Mouse (Mus musculus) neural tube, embryonic 15.5 days (tissue): Measurements from ENCODE around the gene Blvrb. TPM values are rescaled to one million over a fixed set of nuclear protein-coding genes. Genes with fewer than 3 reads are reported as not detected.

Experiments
- ATAC-seq: fragments of 200-750 bp; cut with Nextera tagmentation; 2 replicates; pipeline ENCODE4 v1.8.0; 2017; ENCODE audit warnings: mild to moderate bottlenecking, moderate TSS enrichment, moderate library complexity; ENCODE audit not compliant: low FRiP score
- H3K27ac ChIP-seq: fragments of 300-500 bp; sonication (generic); replicated peaks from 2 replicates; pipeline ENCODE4 v1.5.1; 2015; ENCODE audit warnings: mild to moderate bottlenecking, inconsistent platforms
- H3K27me3 ChIP-seq: fragments of 300-500 bp; sonication (generic); replicated peaks from 2 replicates; pipeline ENCODE4 v1.6.1; 2015; ENCODE audit warnings: inconsistent platforms
- H3K36me3 ChIP-seq: fragments of 300-500 bp; sonication (generic); 2 replicates; pipeline ENCODE4 v1.6.1; 2015; ENCODE audit warnings: inconsistent platforms
- H3K4me1 ChIP-seq: fragments of 300-500 bp; sonication (generic); 2 replicates; pipeline ENCODE4 v1.6.1; 2015; ENCODE audit warnings: inconsistent platforms
- H3K4me2 ChIP-seq: fragments of 300-500 bp; sonication (generic); 2 replicates; pipeline ENCODE4 v1.6.1; 2015; ENCODE audit warnings: inconsistent platforms, mild to moderate bottlenecking, moderate library complexity
- H3K4me3 ChIP-seq: fragments of 300-500 bp; sonication (generic); replicated peaks from 2 replicates; pipeline ENCODE4 v1.5.1; 2015; ENCODE audit warnings: mild to moderate bottlenecking, inconsistent platforms
- H3K9ac ChIP-seq: fragments of 300-500 bp; sonication (generic); replicated peaks from 2 replicates; pipeline ENCODE4 v1.6.1; 2015; ENCODE audit warnings: mild to moderate bottlenecking, inconsistent platforms
- H3K9me3 ChIP-seq: fragments of 300-500 bp; sonication (generic); replicated peaks from 2 replicates; pipeline ENCODE4 v1.6.1; 2016; ENCODE audit warnings: inconsistent platforms
- WGBS: fragments of 180-500 bp; shearing (Covaris S2); methylation state at CpG from one replicate; pipeline ENCODE4 v1.1.7; 2015; ENCODE audit warnings: mixed read lengths; 5-methylcytosine and 5-hydroxymethylcytosine counted together
- polyA plus RNA-seq: library from polyadenylated mRNA; unstranded; fragments of >200 nt; fragmentation: Nextera tagmentation; extraction: Ambion mirVana; gene quantifications from 2 replicates; pipeline ENCODE4 v1.2.1, GENCODE M21; 2015

Blvrb gene
- polyA plus RNA-seq: 24.5 and 26.1 TPM in 2 replicates

DNA sequence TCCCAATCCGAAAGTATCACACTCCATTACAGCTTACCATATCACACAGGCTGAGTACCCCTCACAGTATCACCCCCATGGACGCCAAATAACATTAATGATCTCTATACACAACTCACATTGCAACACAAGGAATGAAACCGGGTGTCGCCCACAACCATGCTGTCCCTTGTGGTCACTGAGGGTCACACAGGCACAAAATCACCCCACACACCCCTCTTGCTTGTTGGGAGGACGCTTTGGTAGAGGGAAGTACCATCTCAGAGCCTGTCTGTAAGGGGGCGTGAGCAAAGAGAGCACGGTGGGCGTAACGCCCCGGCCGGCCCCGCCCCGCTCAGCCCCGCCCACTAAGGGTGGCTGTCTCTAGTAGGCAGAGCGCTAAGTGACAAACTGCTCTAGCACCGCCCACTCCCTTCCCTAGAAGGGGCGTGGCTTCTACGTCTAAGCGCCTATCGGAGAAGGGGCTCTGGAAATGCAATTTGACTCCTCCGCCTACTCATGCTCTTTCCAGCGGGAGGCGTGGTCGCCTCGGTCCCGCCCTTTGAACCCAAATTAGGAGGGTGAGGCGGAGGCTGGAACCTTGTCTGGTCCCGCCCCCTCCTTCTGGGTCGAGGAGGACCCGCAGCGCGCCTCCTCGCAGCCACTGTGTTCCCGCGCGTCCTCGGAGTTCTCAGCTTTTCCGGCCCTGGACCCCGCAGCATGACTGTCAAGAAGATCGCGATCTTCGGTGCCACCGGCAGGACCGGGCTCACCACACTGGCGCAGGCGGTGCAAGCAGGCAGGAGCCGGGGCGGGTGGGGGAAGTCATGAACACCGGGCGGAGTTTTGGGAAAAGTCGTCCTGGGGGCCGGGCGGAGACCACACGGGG is at the start of gene Blvrb, which contains the start of gene Sptbn4:
Gene Blvrb (plus strand): TSS at position 560 of the 868 bp plus-strand sequence.
Gene Sptbn4 (minus strand): TSS at position 268 of the 868 bp plus-strand sequence.
- H3K27me3 ChIP-seq: 0 out of 2 replicates have a peak, but pooled peaks cover 12% of the 10 kb centered on the region
- H3K4me2 ChIP-seq: peak within 1 kb of the TSS; percentile 96
- no peaks in the 10 kb centered on the region for H3K9me3 ChIP-seq
- WGBS: under 1% methylated on average over 54 of the region's 54 CpGs
- ATAC-seq: peak; percentile 95
- H3K27ac ChIP-seq: peak within 1 kb of the TSS; percentile 79
- H3K4me3 ChIP-seq: peak within 1 kb of the TSS; percentile 55
- peaks cover 29% of the 10 kb centered on the region for H3K4me1 ChIP-seq
- peak within 1 kb of the TSS; percentile 67 for H3K9ac ChIP-seq
- H3K36me3 ChIP-seq: no peaks in the 10 kb centered on the region

DNA sequence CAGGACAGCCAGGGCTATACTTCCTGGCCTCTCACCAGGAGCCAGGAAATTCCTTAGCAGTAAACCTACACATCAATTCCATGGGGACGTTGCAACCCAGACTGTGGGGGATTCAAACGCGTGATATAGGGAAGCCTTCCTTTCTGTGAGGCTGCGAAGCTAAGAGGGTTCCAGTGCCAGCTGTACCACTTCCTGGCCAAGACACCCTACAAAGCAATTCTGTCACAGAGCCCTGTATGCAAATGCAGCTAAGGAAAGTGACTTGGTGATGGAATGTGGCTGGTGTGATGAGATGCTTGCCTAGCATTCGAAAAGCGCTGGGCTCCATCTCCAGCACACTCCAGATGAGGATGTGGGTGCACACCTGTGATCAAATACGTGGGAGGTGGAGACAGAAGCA is 47.2 kb upstream of the Blvrb start:
- no peaks in the 10 kb centered on the region for H3K9me3 ChIP-seq
- no peak overlapping the region for H3K27ac ChIP-seq
- no peak overlapping the region for H3K4me2 ChIP-seq
- H3K27me3 ChIP-seq: peaks cover 86% of the 10 kb centered on the region
- no peak overlapping the region for H3K4me3 ChIP-seq
- 78% methylated on average over 7 of the region's 7 CpGs for WGBS
- peaks cover 9% of the 10 kb centered on the region; the same call in 1 of the 2 replicates for H3K36me3 ChIP-seq
- peaks cover 22% of the 10 kb centered on the region for H3K4me1 ChIP-seq
- H3K9ac ChIP-seq: no peak overlapping the region
- no peak for ATAC-seq

DNA sequence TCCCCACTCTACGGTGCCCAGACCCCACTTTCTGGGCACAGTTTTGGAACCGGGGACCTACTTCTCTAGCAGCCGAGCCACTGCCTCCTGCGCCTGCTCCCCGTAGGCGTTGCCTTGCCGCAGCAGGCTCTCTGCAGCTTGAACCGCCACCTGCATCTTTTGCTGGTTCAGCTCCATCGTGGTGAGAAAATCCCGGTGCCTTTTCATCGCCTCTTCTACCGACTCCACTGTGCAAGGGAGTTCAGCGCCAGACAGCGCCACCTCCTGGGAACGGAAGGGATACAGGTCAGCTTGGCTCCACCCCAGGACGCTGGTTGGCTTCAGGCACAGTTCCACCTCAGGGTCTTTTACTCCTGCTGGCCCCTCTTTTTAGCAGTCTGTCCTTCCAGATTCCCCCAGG is 45.1 kb upstream of the Blvrb start:
- H3K9ac ChIP-seq: no peak overlapping the region
- ATAC-seq: 0 out of 2 replicates have a peak, but pooled peaks have one; percentile 33
- peaks cover 7% of the 10 kb centered on the region for H3K4me1 ChIP-seq
- 11% methylated on average over 16 of the region's 16 CpGs for WGBS
- no peak overlapping the region for H3K27ac ChIP-seq
- 0 out of 2 replicates have a peak, but pooled peaks cover 3% of the 10 kb centered on the region for H3K9me3 ChIP-seq
- H3K4me3 ChIP-seq: no peak overlapping the region
- H3K36me3 ChIP-seq: peaks cover 16% of the 10 kb centered on the region; the same call in 1 of the 2 replicates
- H3K4me2 ChIP-seq: no peak overlapping the region
- H3K27me3 ChIP-seq: peaks cover 91% of the 10 kb centered on the region

DNA sequence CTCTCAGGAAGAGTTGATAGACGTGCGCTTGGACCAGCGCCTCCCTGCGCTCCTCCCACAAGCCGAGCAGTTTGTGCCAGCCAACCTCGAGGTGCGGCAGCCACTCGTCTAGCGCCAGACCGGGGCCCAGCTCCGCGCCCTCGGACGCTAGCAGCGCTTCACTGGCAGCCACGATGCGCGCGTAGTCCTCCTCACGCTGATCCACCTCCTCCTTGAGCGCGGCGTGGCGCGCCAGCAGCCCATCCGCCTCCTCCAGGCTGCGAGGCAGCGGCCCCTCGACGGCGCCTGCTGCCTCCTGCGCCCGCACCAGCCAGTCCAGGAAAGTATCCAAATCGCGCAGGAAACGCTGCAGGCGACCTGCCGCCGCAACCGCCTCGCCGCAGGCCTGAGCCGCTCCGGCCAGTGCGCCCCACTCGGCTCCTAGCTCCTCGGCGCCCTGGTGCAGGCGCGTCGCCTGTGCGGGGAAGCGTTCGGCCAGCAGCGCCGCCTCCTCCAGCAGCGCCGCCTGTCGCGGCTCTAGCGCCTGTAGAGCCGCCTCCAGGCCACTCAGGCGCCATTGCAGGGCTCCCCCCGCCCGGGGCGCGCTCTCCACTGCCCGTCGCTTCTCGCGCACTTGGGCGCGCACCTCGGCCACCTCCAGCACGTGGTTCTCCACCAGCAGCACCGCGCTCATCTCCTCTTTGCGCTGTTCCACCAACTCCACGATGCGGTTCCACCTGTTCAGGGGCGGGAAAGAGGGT is 43.4 kb upstream of the Blvrb start:
- Histone ChIP-seq H3K27me3 (peaks cover 94% of the 10 kb centered on the region), H3K4me1 (peaks cover 20% of the 10 kb centered on the region), H3K9ac (no peak overlapping the region), H3K27ac (no peak overlapping the region), H3K4me3 (peak overlapping the region; percentile 12; the same call in 1 of the 2 replicates), H3K9me3 (0 out of 2 replicates have a peak, but pooled peaks cover 3% of the 10 kb centered on the region), H3K4me2 (peak overlapping the region; percentile 29), H3K36me3 (peaks cover 15% of the 10 kb centered on the region; the same call in 1 of the 2 replicates)
- no peak for ATAC-seq
- 8% methylated on average over 80 of the region's 81 CpGs for WGBS

DNA sequence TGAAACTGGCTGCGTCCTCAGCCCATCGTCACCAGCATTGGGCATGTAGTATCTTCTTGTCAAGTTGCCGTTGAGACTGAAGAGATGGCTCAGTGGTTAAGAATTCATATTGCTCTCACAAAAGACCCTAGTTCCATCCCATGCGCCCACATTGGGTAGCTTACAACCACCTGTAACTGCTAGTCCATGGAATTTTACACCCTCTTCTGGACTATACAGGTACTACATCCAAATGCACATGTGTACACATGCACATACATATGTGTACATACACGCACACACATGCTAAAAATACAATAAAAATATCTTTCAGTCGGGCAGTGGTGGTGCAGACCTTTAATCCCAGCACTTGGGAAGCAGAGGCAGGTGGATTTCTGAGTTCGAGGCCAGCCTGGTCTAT is 41.3 kb upstream of the Blvrb start:
- Histone ChIP-seq H3K27me3 (peaks cover 95% of the 10 kb centered on the region), H3K36me3 (peaks cover 9% of the 10 kb centered on the region; the same call in 1 of the 2 replicates), H3K9me3 (0 out of 2 replicates have a peak, but pooled peaks cover 3% of the 10 kb centered on the region), H3K4me1 (peaks cover 20% of the 10 kb centered on the region), H3K9ac (no peak overlapping the region), H3K27ac (no peak overlapping the region), H3K4me2 (no peak overlapping the region), H3K4me3 (no peak overlapping the region)
- 81% methylated on average over 7 of the region's 7 CpGs for WGBS
- ATAC-seq: no peak

DNA sequence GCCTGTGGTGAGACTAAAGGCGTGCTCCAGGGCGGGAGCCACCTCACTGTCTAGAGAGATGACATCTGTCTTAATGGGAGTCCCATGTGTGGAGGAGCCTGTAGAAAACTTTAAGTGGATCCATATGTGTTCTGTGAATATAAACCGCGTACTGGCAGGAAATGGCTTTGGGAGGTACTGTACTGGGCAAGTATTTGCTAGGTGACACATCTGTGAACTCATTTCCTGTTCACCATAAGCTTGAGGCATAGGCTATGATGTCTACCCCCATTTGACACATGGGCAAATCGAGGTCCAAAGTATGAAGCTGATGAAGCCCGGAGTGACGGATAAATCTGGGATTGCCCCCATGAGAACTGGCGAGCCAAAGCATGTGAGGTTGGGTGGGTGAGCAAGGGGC is 40.0 kb upstream of the Blvrb start:
- Histone ChIP-seq H3K4me3 (peak overlapping the region; percentile 41), H3K9ac (no peak overlapping the region), H3K27ac (no peak overlapping the region), H3K9me3 (0 out of 2 replicates have a peak, but pooled peaks cover 3% of the 10 kb centered on the region), H3K4me1 (peaks cover 20% of the 10 kb centered on the region), H3K36me3 (peaks cover 13% of the 10 kb centered on the region; the same call in 1 of the 2 replicates), H3K27me3 (peaks cover 82% of the 10 kb centered on the region), H3K4me2 (peak overlapping the region; percentile 65)
- no peak for ATAC-seq
- WGBS: 63% methylated on average over 8 of the region's 8 CpGs

DNA sequence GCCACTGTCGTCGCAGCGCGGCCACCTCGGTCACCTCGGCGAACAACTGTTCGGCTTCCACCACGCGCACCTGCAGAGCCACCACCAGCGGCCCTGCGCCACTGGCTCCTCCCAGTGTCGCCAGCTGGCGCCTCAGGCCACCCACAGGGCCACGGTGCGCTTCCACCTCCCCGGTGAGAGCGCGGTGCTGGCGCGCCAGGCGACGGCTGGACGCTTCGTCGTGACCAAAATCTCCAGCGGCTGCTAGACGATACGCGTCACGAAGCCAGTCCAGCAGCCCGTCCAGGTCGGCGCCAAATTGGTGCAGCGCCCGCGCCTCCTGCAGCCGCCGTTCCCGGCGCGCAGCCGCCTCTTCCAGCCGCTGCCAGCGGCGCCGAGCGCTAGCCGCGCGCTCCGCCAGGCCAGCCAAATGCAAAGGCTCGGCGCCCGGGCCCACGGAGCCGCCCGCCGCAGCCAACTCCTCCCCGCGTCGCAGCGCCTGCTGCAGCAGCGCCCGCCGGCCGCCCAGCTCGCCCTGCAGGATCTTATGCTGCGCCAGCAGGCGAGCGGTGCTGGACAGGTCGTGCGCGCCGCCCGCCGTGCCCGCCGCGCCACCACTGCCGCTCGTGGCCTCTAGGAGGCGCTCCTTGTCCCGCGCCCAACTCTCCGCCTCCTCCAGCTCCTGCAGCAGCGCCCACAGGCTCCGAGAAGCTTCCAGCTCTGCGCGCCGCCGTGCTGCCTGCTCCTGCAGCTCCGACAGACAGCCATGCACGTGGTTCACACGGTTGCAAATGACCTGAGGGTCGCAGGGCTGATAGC is 39.2 kb upstream of the Blvrb start:
- peak; percentile 58; the same call in 1 of the 2 replicates for ATAC-seq
- Histone ChIP-seq H3K9ac (0 out of 2 replicates have a peak overlapping the region, but pooled peaks have one; percentile 18), H3K27ac (no peak overlapping the region), H3K36me3 (peaks cover 21% of the 10 kb centered on the region), H3K27me3 (peaks cover 74% of the 10 kb centered on the region), H3K4me2 (peak overlapping the region; percentile 65), H3K4me1 (peaks cover 20% of the 10 kb centered on the region), H3K9me3 (0 out of 2 replicates have a peak, but pooled peaks cover 3% of the 10 kb centered on the region), H3K4me3 (peak overlapping the region; percentile 41)
- WGBS: 2% methylated on average over 96 of the region's 96 CpGs

DNA sequence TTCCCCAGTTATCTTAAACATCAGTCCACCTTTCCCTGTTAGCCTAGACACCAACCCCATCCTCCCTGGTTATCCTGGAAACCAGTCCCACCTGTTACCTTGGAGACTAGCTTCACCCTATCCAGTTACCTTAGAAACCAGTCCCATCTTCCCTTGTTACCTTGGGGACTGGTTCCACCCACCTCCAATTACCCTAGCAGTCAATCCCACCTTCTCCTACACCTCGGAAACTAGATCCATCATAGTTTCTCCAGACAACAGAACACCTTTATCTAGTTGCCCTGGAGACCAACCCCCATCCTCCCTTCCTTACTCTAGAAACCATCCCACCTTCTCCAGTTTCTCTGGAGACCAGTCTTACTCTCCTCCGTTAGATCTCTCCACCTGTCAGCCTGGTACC is 30.6 kb upstream of the Blvrb start:
- H3K9ac ChIP-seq: no peak overlapping the region
- no peak overlapping the region for H3K27ac ChIP-seq
- H3K27me3 ChIP-seq: peaks cover 9% of the 10 kb centered on the region
- H3K4me3 ChIP-seq: no peak overlapping the region
- H3K9me3 ChIP-seq: no peaks in the 10 kb centered on the region
- 67% methylated on average over 2 of the region's 2 CpGs for WGBS
- H3K4me2 ChIP-seq: no peak overlapping the region
- H3K36me3 ChIP-seq: peaks cover 46% of the 10 kb centered on the region
- no peak for ATAC-seq
- H3K4me1 ChIP-seq: no peaks in the 10 kb centered on the region

DNA sequence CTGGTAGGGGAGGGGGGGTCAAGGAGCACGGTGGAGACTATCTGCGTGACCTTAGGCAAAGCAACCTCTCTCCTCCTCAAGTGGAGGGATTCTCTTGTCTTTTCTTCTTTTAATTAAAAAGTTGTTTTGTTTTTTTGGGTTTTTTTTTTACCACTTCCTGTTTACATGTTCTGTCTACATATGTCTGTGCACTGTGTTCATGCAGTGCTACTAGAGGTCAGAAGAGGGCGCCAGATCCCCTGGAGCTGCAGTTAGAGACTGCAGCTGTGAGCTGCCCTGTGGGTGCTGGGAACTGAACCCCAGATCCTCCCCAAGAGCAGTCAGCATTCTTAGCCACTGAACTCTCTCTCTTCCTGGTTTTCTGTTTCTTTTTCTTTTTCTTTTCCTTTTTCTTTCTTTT is 28.7 kb upstream of the Blvrb start:
- no peak for ATAC-seq
- Histone ChIP-seq H3K36me3 (peaks cover 50% of the 10 kb centered on the region), H3K4me2 (no peak overlapping the region), H3K9me3 (no peaks in the 10 kb centered on the region; the same call in 1 of the 2 replicates), H3K9ac (no peak overlapping the region), H3K27ac (no peak overlapping the region), H3K4me1 (no peaks in the 10 kb centered on the region), H3K27me3 (peaks cover 12% of the 10 kb centered on the region), H3K4me3 (no peak overlapping the region)
- 81% methylated on average over 3 of the region's 3 CpGs for WGBS

DNA sequence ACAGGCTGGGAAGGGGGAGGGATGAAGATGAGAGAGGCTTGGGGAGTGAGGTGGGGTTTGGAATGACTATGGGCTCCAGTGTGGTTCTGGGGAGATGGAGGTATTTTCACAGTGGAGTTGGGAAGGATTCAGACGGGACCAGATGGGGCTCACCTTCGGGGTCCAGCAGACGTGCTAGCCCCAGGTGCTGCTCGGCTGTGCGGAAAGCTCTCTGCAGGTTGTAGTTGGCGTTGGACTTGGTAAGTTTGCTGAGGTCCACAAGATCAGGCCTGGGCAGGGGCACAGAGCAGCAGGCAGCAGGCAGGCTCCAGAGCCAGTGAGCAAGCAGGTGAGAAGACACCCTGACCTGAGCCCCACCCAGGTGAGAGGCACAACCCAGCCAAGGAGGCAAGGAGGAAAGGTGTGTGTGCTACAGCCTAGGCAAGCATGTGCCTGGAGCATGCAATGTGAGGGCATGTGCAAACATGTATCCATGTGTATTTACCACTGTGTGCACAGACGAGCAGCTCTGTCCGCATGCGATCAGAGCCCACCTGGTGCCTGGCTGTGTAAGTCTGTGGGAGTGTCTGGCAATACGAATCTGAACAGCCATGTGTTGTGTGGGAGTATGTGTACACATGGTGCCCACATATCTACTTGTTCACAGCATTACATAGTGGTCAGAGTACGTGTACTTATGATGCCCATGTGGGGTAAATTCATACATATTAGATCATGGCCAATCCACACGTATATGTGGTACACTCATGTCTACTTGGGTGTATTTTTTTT is 24.0 kb upstream of the Blvrb start:
- no peak overlapping the region for H3K9ac ChIP-seq
- no peaks in the 10 kb centered on the region for H3K4me1 ChIP-seq
- H3K9me3 ChIP-seq: no peaks in the 10 kb centered on the region; the same call in 1 of the 2 replicates
- peaks cover 67% of the 10 kb centered on the region for H3K36me3 ChIP-seq
- H3K4me2 ChIP-seq: no peak overlapping the region
- H3K27ac ChIP-seq: no peak overlapping the region
- H3K4me3 ChIP-seq: no peak overlapping the region
- 0 out of 2 replicates have a peak, but pooled peaks cover 6% of the 10 kb centered on the region for H3K27me3 ChIP-seq
- WGBS: 88% methylated on average over 12 of the region's 12 CpGs
- ATAC-seq: no peak
